Comparison of ENCODE assay signal across 9 mouse cellular contexts in the genomic region with DNA sequence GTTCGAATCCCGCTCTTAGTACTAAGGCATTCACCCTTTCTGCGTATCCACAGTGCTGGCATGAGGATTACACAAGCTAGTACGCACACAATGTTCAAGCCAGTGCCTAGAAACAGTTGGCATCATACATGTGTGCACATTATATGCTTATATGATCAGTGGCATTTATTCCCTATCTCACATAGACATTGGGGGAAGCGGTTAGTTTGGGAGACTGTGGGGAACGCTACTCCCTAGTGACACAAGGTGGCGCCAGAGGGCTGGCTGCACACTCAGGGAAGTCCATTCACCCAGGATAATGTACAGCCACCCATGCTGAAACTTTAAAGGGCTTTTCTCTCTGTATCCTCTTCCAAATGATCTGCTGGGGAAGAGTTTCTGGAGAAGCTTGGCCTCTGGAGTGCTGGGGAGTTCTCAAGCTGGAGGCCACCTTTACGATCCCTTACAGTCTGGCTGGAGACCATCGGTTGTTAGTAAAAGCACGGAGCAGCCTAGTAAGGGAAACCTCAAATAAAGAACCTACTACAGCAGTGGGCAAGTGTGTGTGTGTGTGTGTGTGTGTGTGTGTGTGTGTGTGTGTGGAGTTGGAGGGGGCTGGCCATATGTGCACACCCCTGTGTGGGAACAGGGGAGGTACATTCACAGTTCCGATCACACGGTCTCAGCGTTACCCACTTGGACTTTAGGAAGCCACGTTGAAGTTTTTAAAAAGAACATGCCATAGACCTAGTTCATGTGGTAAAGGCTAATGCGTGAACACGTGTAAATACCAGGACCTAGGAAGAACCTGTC.
DNase-seq lines count a peak whose midpoint lies in the region; TF ChIP-seq lines count a peak whose summit lies in the region.
"Had no signal": no experiment of that assay in that cellular context is flagged by ENCODE, and none has a peak within 500 bp of the region (broad histone marks: within the 10 kb centered on the region; RNA-seq: fewer than 3 reads in every experiment).

No protein-coding gene starts in this region.

- TF ChIP-seq POLR2A in embryonic fibroblast, embryonic 13.5 days (IDR thresholded peaks at IDR 0.05; ENCODE audit: low read depth, low read length): no peak
- no peak for TF ChIP-seq POLR2A in olfactory bulb, adult 2 months (IDR thresholded peaks at IDR 0.05; ENCODE audit: insufficient read depth, low read depth, low read length)

- peak; percentile 55 for DNase-seq in ES-CJ7 (ENCODE audit: low read depth, low spot score)
- DNase-seq in brain, adult 2 months (ENCODE audit: low read depth, low spot score): peak; percentile 71
- peak; percentile 70 to 77 for DNase-seq in heart, postnatal 14 days
- DNase-seq in layer of hippocampus, adult 11-12 months (ENCODE audit: low spot score): peak; percentile 68
- peak; percentile 19 to 45 for DNase-seq in lung, adult 18-20 months
- DNase-seq in urinary bladder, postnatal 36 days (ENCODE audit: low spot score in 2 of 2): peak; percentile 26 to 55

- TF ChIP-seq CTCF in embryonic fibroblast, embryonic 13.5 days (IDR thresholded peaks at IDR 0.05; ENCODE audit: borderline replicate concordance, insufficient read depth, low read length): peak; percentile 95
- TF ChIP-seq CTCF in olfactory bulb, adult 2 months (IDR thresholded peaks at IDR 0.05; ENCODE audit: insufficient read depth, low read depth, low read length): peak; percentile 63

- 77% methylated on average over 16 of the region's 16 CpGs for WGBS in olfactory bulb, adult 2 months

- H3K4me3 ChIP-seq in embryonic fibroblast, embryonic 13.5 days (ENCODE audit: insufficient read depth, low read length): no peak overlapping the region
- no peak overlapping the region for H3K4me3 ChIP-seq in olfactory bulb, adult 2 months (ENCODE audit: insufficient read depth, low read depth, low read length)
- H3K4me3 ChIP-seq: embryonic facial prominence, embryonic 12.5 days had no signal

- H3K4me1 ChIP-seq in embryonic fibroblast, embryonic 13.5 days (ENCODE audit: control insufficient read depth, insufficient read depth, low read length): peaks cover 2% of the 10 kb centered on the region
- no peaks in the 10 kb centered on the region for H3K4me1 ChIP-seq in olfactory bulb, adult 2 months (ENCODE audit: control insufficient read depth, insufficient read depth, low read length)

- intact Hi-C loops in heart, postnatal 14 days (cut with DNase I): loop anchor here (2.0 to 5.0 kb wide), 2 partner anchors 305 to 990 kb away; no protein-coding TSS in a partner anchor

- no peak overlapping the region for H3K27ac ChIP-seq in embryonic fibroblast, embryonic 13.5 days (ENCODE audit: insufficient read depth, low read length)
- H3K27ac ChIP-seq in olfactory bulb, adult 2 months (ENCODE audit: insufficient read depth, low read depth, low read length): no peak overlapping the region
- H3K27ac ChIP-seq: embryonic facial prominence, embryonic 12.5 days had no signal
